Mouse (Mus musculus) layer of hippocampus, adult 18-20 months (tissue): ENCODE results near the gene Gcnt2. TPM values are rescaled to one million over a fixed set of nuclear protein-coding genes. Genes with fewer than 3 reads are reported as not detected.
"Not testable (repeated sequence)": the region's sequence is repeated elsewhere in the genome, so short reads cannot be mapped to it uniquely, and the experiment has no call there.

ENCODE experiments used
- DNase-seq, 2 experiments: peaks; one replicate each; pipeline ENCODE4 v3.0.0; 2022; ENCODE audit warnings: low spot score in 2 of 2
- microRNA-seq, 2 experiments: library from miRNA; unstranded; fragments of <30 nt; microRNA quantifications; one replicate each; pipeline ENCODE4 v1.2.0; 2021
- total RNA-seq, 2 experiments: library from RNA; stranded (reverse); gene quantifications; 2 replicates each; pipeline ENCODE4 v1.2.3; 2021

Gene Gcnt2
- total RNA-seq, 2 experiments from 2014 or later = 15.2 to 18.3 TPM

DNA sequence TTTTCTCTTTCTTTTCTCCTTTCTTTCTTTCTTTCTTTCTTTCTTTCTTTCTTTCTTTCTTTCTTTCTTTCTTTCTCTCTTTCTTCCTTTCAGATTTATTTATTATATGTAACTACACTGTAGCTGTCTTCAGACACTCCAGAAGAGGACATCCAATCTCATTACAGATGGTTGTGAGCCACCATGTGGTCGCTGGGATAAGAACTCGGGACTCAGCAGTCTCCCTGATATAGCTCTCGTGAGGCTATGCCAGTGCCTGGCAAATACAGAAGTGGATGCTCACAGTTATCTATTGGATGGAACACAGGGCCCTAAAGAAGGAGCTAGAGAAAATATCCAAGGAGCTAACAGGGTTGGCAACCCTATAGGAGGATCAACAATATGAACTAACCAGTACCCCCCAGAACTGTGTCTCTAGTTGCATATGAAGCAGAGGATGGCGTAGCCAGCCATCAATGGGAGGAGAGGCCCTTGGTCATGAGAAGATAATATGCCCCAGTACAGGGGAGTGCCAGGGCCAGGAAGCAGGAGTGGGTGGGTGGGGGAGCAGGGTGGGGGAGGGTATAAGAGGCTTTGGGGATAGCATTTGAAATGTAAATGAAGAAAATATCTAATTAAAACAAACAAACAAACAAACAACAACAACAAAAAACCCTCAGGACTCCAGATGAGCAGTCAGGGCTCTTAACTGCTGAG lies 128.2 kb downstream of the Gcnt2 start:
- DNase-seq = not testable (repeated sequence)

DNA sequence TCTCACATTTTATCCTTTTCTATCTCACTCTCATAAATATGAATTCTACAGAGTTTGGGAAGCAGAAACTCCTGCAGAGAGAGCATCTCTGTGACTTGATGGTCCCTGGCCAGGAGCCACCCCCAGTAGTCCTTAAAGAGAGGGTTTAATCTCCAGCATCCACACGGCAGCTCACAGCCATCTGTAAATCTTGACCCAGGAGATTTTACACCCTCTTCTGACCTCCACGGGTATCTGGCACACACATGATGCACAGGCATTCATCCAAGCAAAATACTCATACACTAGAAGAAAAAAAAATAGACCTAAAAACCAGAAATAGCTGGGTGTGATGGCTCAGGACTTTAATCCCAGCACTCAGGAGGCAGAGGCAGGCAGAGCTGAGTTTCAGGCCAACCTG lies 128.9 kb downstream of the Gcnt2 start:
- DNase-seq = no peak

DNA sequence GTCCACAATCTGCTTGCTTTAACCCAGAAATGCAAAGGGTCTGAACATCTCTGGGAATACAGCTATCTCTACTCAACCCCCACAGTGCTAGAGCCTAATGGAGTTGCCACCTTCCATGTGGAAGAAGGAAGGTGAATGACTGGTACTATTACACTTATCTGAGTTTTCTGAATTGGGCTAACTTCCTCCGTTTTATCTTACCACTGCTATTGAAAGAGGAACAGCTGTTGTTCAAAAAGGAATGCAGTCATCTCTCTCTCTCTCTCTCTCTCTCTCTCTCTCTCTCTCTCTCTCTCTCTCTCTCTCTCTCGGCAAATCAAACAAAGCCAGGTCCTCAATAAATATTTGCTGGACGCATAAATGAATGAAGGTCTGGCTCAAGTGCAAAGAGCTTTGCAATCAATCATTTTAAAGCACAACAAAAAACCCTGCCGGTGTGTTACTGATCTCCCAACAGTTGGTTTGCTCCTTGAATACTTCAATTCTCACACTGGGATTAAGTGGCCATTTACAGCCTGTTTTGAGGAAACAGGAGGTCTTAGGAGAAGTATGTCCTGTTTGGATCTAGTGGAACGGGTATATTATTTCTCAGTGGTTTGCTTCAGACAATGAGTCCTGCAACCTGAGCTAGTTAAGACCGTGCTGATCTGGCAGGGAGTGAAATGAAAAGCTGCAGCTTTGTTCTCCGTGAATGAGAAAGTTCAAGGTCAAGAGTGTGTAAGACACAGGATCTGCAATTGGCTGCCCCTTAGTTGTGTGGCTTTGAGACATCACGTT lies 135.1 kb downstream of the Gcnt2 start:
- DNase-seq = no peak

DNA sequence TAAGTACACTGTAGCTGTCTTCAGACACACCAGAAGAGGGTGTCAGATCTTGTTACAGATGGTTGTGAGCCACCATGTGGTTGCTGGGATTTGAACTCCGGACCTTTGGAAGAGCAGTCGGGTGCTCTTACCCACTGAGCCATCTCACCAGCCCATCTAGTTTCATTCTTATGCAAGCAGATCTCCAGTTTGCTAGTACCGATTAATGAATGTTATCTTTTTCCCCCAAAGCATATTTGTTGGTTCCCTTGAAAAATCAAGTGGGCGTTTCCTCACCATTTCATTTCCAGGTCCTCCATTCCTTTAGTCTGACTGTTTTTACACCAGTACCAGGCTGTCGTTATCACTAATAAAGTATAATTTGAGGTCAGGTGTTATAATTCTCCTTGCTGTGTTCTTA lies 139.0 kb downstream of the Gcnt2 start:
- not testable (repeated sequence) for DNase-seq

DNA sequence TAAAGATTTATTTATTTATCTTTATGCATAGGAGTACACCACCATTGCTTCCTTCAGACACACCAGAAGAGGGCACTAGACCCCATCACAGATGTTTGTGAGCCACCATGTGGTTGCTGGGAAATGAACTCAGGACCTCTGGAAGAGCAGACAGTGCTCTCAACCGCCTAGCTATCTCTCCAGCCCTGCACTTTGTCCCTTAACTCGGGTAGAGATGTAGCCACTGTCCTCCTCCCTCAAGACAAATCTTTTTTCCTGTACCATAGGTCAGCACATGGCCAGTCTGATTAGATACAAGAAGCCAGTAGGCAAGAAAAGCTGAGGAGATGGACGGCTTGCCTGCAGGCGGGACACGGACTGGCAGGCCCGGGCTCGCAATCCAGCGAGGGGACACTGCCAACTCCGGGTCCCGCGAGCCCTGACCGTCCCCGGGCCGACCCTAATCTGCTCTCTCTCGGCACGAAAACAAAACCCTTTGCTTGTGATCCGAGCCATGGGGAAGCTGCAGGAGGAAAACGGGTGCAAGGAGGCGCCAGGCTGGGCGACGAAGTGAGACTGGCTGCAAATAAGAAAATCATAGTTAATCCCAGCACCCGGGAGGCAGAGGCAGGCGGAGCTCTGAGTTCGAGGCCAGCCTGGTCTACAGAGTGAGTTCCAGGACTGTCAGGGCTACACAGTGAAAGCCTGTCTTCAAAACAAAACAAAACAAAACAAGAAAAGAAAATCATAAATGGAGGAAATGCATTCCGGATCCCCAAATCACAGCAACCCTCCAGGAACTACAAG lies 140.8 kb downstream of the Gcnt2 start:
- DNase-seq = peak; percentile 19 to 54

DNA sequence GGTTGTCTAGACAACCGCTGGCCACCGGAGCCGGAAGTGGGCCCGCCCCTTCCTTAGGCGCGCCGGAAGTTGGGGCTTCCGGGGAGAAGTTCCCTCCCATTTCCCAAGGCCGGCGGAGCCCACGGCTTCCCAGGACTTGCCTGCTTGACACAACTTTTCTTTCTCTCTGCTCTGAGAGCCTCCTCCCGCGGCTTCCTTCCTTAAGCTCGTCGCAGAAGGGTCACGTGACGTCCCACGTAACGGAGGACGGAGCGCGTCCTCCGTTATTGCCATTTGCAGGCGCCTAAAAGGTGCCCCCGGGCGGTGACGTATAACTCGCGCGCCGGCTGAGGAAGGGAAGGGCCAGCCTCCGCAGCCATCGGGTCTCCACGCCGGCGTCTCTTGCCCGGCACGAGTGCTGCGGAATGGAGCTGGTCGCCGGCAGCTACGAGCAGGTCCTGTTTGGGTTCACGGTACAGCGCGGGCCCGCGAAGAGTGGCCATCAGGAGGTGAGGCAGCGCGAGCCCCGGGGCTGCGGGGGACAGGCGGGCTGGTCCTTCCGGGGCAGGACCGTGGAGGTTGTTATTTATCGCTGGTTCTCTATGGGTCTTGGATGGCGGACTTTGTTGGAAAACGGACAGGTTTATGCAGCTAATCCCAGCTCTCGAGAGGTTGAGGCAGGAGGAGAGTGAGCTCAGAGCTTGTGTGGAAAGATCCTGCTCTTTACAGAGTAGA lies 141.5 kb downstream of the Gcnt2 start, which contains the start of gene Pak1ip1:
Pak1ip1 (plus strand) TSS at position 98 of the 714 bp plus-strand sequence.
- peak; percentile 93 to 95 for DNase-seq

DNA sequence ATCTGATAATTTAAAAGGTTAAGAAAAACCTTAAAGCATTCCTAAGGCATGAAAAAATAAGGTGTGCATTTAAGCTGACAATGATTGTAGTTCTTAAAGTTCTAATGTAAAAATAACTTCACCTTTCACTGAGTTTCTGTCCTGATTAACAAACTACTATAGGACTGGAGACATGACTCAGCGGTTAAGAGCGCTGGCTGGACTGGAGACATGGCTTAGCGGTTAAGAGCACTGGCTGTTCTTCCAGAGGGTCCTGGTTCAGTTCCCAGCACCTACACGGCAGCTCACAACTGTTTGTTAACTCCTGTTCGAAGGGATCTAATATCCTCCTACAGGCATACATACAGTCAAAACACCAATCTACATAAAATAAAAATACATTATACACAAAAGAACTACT lies 142.4 kb downstream of the Gcnt2 start:
- DNase-seq = no peak

DNA sequence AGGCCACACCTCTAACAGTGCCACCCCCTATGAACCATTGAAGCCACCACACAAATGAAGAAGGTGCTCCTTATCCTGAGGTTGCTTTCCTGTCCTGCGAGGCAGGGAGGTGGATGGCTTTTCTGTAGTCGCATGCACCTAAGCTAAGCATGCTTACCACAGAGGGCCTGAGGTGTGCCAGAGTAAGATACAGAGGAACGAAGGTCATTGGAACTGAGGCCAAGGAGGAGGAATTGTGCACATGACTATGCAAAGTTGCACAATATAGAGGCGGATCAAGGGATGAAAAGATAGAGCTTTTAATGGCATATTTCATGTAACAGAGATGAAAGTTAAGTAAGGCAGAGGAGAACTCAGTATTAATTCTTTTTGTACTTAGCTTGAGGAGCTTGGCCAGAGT lies 146.7 kb downstream of the Gcnt2 start:
- no peak for DNase-seq

DNA sequence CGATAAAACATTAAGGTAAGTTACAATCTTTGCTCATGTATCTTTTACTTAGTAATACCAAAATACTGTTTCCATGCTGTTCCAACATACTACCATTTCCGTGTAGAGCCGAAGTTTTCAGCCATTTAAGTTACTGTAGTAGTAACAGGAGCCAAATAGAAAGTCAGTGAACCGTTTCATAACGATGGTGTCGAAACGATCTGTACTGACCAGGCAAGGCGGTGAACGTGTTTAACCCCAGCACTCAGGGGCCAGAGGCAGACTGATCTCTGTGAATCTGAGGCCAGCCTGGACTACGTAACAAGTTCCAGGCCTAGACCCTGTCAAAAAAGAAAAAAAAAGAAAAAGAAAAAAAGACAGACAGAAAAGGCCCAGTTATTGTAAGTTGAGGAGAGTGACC lies 148.7 kb downstream of the Gcnt2 start:
- no peak for DNase-seq

DNA sequence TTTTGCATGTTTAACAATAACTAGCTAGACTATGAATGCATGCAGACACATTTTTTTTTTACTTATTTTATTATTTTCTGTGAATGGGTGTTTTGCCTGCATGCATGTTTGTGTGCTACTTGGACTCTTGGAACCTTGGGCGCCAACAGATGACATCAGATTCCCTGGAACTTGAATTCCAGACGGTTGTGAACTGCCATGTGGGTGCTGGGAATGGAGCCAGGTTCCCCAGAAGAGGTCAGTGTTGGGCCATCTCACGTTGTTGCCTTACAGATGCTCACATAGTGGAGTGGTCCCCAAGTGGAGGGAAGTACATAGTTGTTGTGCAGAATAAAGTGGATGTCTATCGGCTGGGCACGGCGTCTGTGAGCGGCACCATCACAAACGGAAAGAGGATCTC lies 149.4 kb downstream of the Gcnt2 start:
- DNase-seq = no peak

Small RNAs within 50 kb of the gene (microRNA-seq; reads per million reads assigned to microRNA genes)
- gene Mir5124a = 0 reads per million in 2 experiments

Other genes with a start within 250 kb of the Gcnt2 start
- under 1 TPM; 0.27 to 0.30 TPM for gene Tfap2a, start 121.4 kb upstream of the Gcnt2 start, total RNA-seq
- 10 to 100 TPM; 40.6 to 41.1 TPM for gene Pak1ip1, start 141.3 kb downstream of the Gcnt2 start, total RNA-seq
- 10 to 100 TPM; 52.2 to 56.1 TPM for gene Tmem14c, start 156.5 kb downstream of the Gcnt2 start, total RNA-seq
- 1 to 10 TPM; 1.0 to 1.3 TPM for gene Mak, start 220.0 kb downstream of the Gcnt2 start, total RNA-seq